Mouse (Mus musculus) myocyte (in vitro differentiated cells): Measurements from ENCODE around the gene Ttll5.

ENCODE experiments used
- E2F4 ChIP-seq: IDR thresholded peaks from one replicate; pipeline ENCODE4 v1.6.1; 2011; ENCODE audit warnings: mild to moderate bottlenecking, control low read depth, moderate library complexity; ENCODE audit not compliant: insufficient read depth
- MAX ChIP-seq: IDR thresholded peaks from one replicate; pipeline ENCODE4 v1.6.1; 2011; ENCODE audit warnings: low read depth, mild to moderate bottlenecking, control low read depth
- POLR2A ChIP-seq: IDR thresholded peaks from one replicate; pipeline ENCODE4 v1.6.1; 2011; ENCODE audit warnings: low read depth, mild to moderate bottlenecking, control low read depth, moderate library complexity; ENCODE audit not compliant: insufficient read length

DNA sequence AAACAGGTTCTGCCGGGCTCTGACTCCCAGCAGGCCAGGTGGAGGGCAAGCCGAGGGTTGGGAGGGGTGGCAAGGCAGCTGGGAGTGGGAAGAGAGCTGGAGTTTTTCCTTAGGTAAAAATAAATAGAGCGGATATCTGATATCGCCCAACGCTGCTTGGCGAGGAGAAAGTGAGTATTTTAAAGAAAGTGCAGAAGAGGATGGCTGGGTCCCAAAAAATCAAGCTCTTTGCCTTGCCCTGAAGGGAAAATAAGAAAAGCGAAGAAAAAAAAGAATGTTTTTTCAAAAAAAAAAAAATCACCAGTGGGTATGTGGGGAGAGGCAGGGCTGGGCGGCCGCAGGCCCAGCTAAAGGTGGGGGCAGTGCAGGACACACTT, 253.7 kb downstream of the Ttll5 start:
- TF ChIP-seq POLR2A (no peak), E2F4 (no peak), MAX (no peak)
